Mouse (Mus musculus) MEL (cell line): Measurements from ENCODE around the gene H2-DMb1.

Source experiments
- CTCF ChIP-seq, 3 experiments: IDR thresholded peaks in 2 of 3; conservative IDR thresholded peaks in 1 of 3; 2 replicates each; pipeline ENCODE4 v1.5.1; 2011 to 2012; ENCODE audit warnings: low read length in 3 of 3, low read depth in 2 of 3, mild to moderate bottlenecking in 2 of 3, improper control_type of control experiment in 1 of 3, inconsistent platforms in 1 of 3, mixed read lengths in 1 of 3, moderate library complexity in 1 of 3; ENCODE audit not compliant: control insufficient read depth in 1 of 3, insufficient read depth in 1 of 3, poor library complexity in 1 of 3, severe bottlenecking in 1 of 3
- EP300 ChIP-seq, 2 experiments: IDR thresholded peaks; 2 replicates each; pipeline ENCODE4 v1.6.1; 2011; ENCODE audit warnings: improper control_type of control experiment in 2 of 2, low read length in 2 of 2, low read depth in 1 of 2, mild to moderate bottlenecking in 1 of 2
- KAT2A ChIP-seq: conservative IDR thresholded peaks from 2 replicates; pipeline ENCODE4 v1.6.1; 2012; ENCODE audit warnings: low read depth, low read length, improper control_type of control experiment, inconsistent platforms
- MXI1 ChIP-seq: IDR thresholded peaks from 2 replicates; pipeline ENCODE4 v1.6.1; 2011; ENCODE audit warnings: mild to moderate bottlenecking, low read depth, low read length, improper control_type of control experiment
- UBTF ChIP-seq: IDR thresholded peaks from 2 replicates; pipeline ENCODE4 v1.6.1; 2012; ENCODE audit warnings: low read depth, mild to moderate bottlenecking, inconsistent platforms, low read length, improper control_type of control experiment, moderate library complexity, borderline replicate concordance; ENCODE audit not compliant: insufficient read depth

GRCm38 (mm10) chr17:34179913-34180859 is 27.3 kb downstream of the H2-DMb1 start:
- TF ChIP-seq EP300 (IDR thresholded peaks at IDR 0.05; ENCODE audit: low read depth in 1 of 2, low read length in 2 of 2): no peak
- no peak for TF ChIP-seq KAT2A
- TF ChIP-seq CTCF (IDR thresholded peaks at IDR 0.05 in 2 of 3, conservative IDR thresholded peaks at IDR 0.05 in 1 of 3; ENCODE audit: control insufficient read depth in 1 of 3, insufficient read depth in 1 of 3, low read depth in 2 of 3, low read length in 3 of 3, poor library complexity in 1 of 3, severe bottlenecking in 1 of 3): no peak
- no peak for TF ChIP-seq UBTF
- no peak for TF ChIP-seq MXI1
